Mouse (Mus musculus): ENCODE measurements at regions not wholly inside any gene's neighbourhood (a gene's known extent, or its start where the extent isn't known, plus 50 kb on each side); places are given as distances from the start of the nearest gene placed in this dataset.
A peak's percentile ranks its signal among the peaks of the same experiment; 100 is the strongest.

- H3K4me1 ChIP-seq (replicated peaks; ENCODE audit: control insufficient read depth, insufficient read depth) = no peaks in the 10 kb centered on the region
- 77% methylated on average over 7 of the region's 7 CpGs for whole genome bisulfite sequencing
- ATAC-seq (ENCODE audit: low FRiP score, low TSS enrichment) = no peak
- TF ChIP-seq EP300 (optimal IDR thresholded peaks at IDR 0.05) = no peak
- no peak for TF ChIP-seq CTCF (IDR thresholded peaks at IDR 0.05; ENCODE audit: low read depth)
- H3K4me3 ChIP-seq (ENCODE audit: low read depth, low read length) = no peak overlapping the region
- H3K9me3 ChIP-seq (ENCODE audit: control insufficient read depth, low read length) = no peaks in the 10 kb centered on the region
- H3K36me3 ChIP-seq (ENCODE audit: control insufficient read depth, insufficient read depth, low read length) = no peaks in the 10 kb centered on the region
- H3K27ac ChIP-seq (replicated peaks) = no peak overlapping the region
- no peak for DNase-seq (ENCODE audit: low spot score)
- no peaks in the 10 kb centered on the region for H3K27me3 ChIP-seq (ENCODE audit: control insufficient read depth, insufficient read depth, low read length)
- H3K4me2 ChIP-seq (replicated peaks; ENCODE audit: low read depth) = no peak overlapping the region
- H3K9ac ChIP-seq (ENCODE audit: low read length) = no peak overlapping the region
These were observed 511.5 kb downstream of the Phf3 start for GRCm38 (mm10) chr1:30362072-30362769.

- no peaks in the 10 kb centered on the region for H3K9me3 ChIP-seq (ENCODE audit: control insufficient read depth, low read length)
- no peak overlapping the region for H3K9ac ChIP-seq (ENCODE audit: low read length)
- 77% methylated on average over 6 of the region's 6 CpGs for WGBS
- H3K27me3 ChIP-seq (ENCODE audit: control insufficient read depth, insufficient read depth, low read length) = no peaks in the 10 kb centered on the region
- no peak for DNase-seq (ENCODE audit: low spot score)
- H3K4me1 ChIP-seq (replicated peaks; ENCODE audit: control insufficient read depth, insufficient read depth) = no peaks in the 10 kb centered on the region
- no peak overlapping the region for H3K4me2 ChIP-seq (replicated peaks; ENCODE audit: low read depth)
- no peak overlapping the region for H3K27ac ChIP-seq (replicated peaks)
- TF ChIP-seq CTCF (IDR thresholded peaks at IDR 0.05; ENCODE audit: low read depth) (no peak), EP300 (optimal IDR thresholded peaks at IDR 0.05) (no peak)
- ATAC-seq (ENCODE audit: low FRiP score, low TSS enrichment) = no peak
- H3K36me3 ChIP-seq (ENCODE audit: control insufficient read depth, insufficient read depth, low read length) = no peaks in the 10 kb centered on the region
- no peak overlapping the region for H3K4me3 ChIP-seq (ENCODE audit: low read depth, low read length)
These were observed 553.0 kb downstream of the Phf3 start for GRCm38 (mm10) chr1:30320657-30321262.

DNA sequence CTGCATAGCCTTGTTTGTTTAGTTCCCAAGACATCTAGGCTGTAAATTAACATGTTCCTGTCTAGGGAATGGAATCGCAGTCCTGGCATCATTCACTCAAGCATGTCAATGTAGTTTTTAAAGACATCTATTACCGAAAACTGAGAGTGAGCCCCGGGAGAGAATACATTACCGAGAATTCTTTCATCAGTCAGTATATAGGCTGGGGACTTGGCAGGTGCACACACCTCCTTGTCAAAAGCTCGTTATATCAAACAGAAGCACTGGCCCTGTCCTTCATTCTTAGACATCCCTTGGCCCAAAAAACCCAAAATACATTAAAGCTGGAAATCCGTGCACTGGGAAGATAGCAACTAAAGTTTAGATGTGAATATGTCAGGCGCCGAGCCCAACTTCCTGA lies 555.5 kb downstream of the Phf3 start:
- ATAC-seq (ENCODE audit: low FRiP score, low TSS enrichment) = no peak
- WGBS = 87% methylated on average over 8 of the region's 8 CpGs
- no peaks in the 10 kb centered on the region for H3K36me3 ChIP-seq (ENCODE audit: control insufficient read depth, insufficient read depth, low read length)

GRCm38 (mm10) chr1:30289073-30289472 lies 584.6 kb downstream of the Phf3 start:
- Histone ChIP-seq H3K9me3 (ENCODE audit: control insufficient read depth, low read length) (no peaks in the 10 kb centered on the region), H3K27ac (replicated peaks) (no peak overlapping the region), H3K36me3 (ENCODE audit: control insufficient read depth, insufficient read depth, low read length) (no peaks in the 10 kb centered on the region), H3K4me3 (ENCODE audit: low read depth, low read length) (no peak overlapping the region), H3K9ac (ENCODE audit: low read length) (no peak overlapping the region), H3K4me1 (replicated peaks; ENCODE audit: control insufficient read depth, insufficient read depth) (no peaks in the 10 kb centered on the region), H3K27me3 (ENCODE audit: control insufficient read depth, insufficient read depth, low read length) (no peaks in the 10 kb centered on the region), H3K4me2 (replicated peaks; ENCODE audit: low read depth) (no peak overlapping the region)
- TF ChIP-seq EP300 (optimal IDR thresholded peaks at IDR 0.05) (no peak), CTCF (IDR thresholded peaks at IDR 0.05; ENCODE audit: low read depth) (no peak)
- DNase-seq (ENCODE audit: low spot score) = no peak
- 58% methylated on average over 2 of the region's 2 CpGs for WGBS
- ATAC-seq (ENCODE audit: low FRiP score, low TSS enrichment) = no peak

More for the DNA sequence above, 555.5 kb downstream of the Phf3 start:
- Histone ChIP-seq H3K4me1 (replicated peaks; ENCODE audit: control insufficient read depth, insufficient read depth) (no peaks in the 10 kb centered on the region), H3K27me3 (ENCODE audit: control insufficient read depth, insufficient read depth, low read length) (no peaks in the 10 kb centered on the region), H3K27ac (replicated peaks) (no peak overlapping the region), H3K9me3 (ENCODE audit: control insufficient read depth, low read length) (no peaks in the 10 kb centered on the region), H3K4me2 (replicated peaks; ENCODE audit: low read depth) (no peak overlapping the region), H3K9ac (ENCODE audit: low read length) (no peak overlapping the region), H3K4me3 (ENCODE audit: low read depth, low read length) (no peak overlapping the region)
- DNase-seq (ENCODE audit: low spot score) = no peak
- TF ChIP-seq EP300 (optimal IDR thresholded peaks at IDR 0.05) = no peak
- no peak for TF ChIP-seq CTCF (IDR thresholded peaks at IDR 0.05; ENCODE audit: low read depth)

- ATAC-seq (ENCODE audit: low FRiP score, low TSS enrichment) = no peak
These were observed 611.3 kb downstream of the Phf3 start for GRCm38 (mm10) chr1:30262418-30262817.

DNA sequence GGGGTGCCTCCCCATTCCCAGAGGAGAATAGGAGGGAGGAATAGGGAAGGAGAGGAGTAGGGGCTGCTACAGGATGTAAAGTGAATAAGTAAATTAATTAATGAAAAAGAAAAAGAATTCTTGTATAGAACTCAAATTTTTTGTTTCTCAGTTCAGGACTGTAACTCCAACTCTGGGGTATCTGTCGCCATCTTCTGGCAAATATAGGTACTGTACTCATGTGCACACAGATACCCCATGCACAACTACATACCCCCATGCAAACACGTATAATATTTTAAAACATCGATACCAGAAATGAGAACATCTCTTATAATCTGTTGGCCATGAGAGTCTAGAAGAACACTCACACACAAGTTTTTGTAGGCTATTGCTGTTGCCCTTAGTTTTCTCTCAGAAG lies 614.2 kb downstream of the Phf3 start:
- no peaks in the 10 kb centered on the region for H3K4me1 ChIP-seq (replicated peaks; ENCODE audit: control insufficient read depth, insufficient read depth)
- ATAC-seq (ENCODE audit: low FRiP score, low TSS enrichment) (no peak), DNase-seq (ENCODE audit: low spot score) (no peak)
- no peaks in the 10 kb centered on the region for H3K9me3 ChIP-seq (ENCODE audit: control insufficient read depth, low read length)
- TF ChIP-seq CTCF (IDR thresholded peaks at IDR 0.05; ENCODE audit: low read depth) (peak; percentile 54), EP300 (optimal IDR thresholded peaks at IDR 0.05) (no peak)
- H3K27me3 ChIP-seq (ENCODE audit: control insufficient read depth, insufficient read depth, low read length) = no peaks in the 10 kb centered on the region
- no peak overlapping the region for H3K27ac ChIP-seq (replicated peaks)
- H3K4me3 ChIP-seq (ENCODE audit: low read depth, low read length) = no peak overlapping the region
- WGBS = 76% methylated on average over 3 of the region's 3 CpGs
- no peaks in the 10 kb centered on the region for H3K36me3 ChIP-seq (ENCODE audit: control insufficient read depth, insufficient read depth, low read length)
- H3K9ac ChIP-seq (ENCODE audit: low read length) = no peak overlapping the region
- H3K4me2 ChIP-seq (replicated peaks; ENCODE audit: low read depth) = no peak overlapping the region

More at GRCm38 (mm10) chr1:30262418-30262817, 611.3 kb downstream of the Phf3 start:
- H3K9me3 ChIP-seq (ENCODE audit: control insufficient read depth, low read length) = no peaks in the 10 kb centered on the region
- WGBS = 37% methylated on average over 2 of the region's 2 CpGs
- H3K4me3 ChIP-seq (ENCODE audit: low read depth, low read length) = no peak overlapping the region
- no peak for DNase-seq (ENCODE audit: low spot score)
- H3K27me3 ChIP-seq (ENCODE audit: control insufficient read depth, insufficient read depth, low read length) = no peaks in the 10 kb centered on the region
- H3K4me1 ChIP-seq (replicated peaks; ENCODE audit: control insufficient read depth, insufficient read depth) = no peaks in the 10 kb centered on the region
- H3K36me3 ChIP-seq (ENCODE audit: control insufficient read depth, insufficient read depth, low read length) = no peaks in the 10 kb centered on the region
- no peak for TF ChIP-seq EP300 (optimal IDR thresholded peaks at IDR 0.05)
- TF ChIP-seq CTCF (IDR thresholded peaks at IDR 0.05; ENCODE audit: low read depth) = no peak
- no peak overlapping the region for H3K4me2 ChIP-seq (replicated peaks; ENCODE audit: low read depth)
- no peak overlapping the region for H3K9ac ChIP-seq (ENCODE audit: low read length)
- H3K27ac ChIP-seq (replicated peaks) = no peak overlapping the region
